ENCODE assay signal across 10 mouse cellular contexts in genomic region chr8:11592296-11592695, GRCm38 (mm10). TPM values are rescaled to one million over a fixed set of nuclear protein-coding genes. Genes with fewer than 3 reads are reported as not detected.
DNase-seq lines count a peak whose midpoint lies in the region; ATAC-seq and TF ChIP-seq lines count a peak whose summit lies in the region.
"Had no signal": no experiment of that assay in that cellular context is flagged by ENCODE, and none has a peak within 500 bp of the region (broad histone marks: within the 10 kb centered on the region; RNA-seq: fewer than 3 reads in every experiment).

No protein-coding gene starts in this region.

- peak overlapping the region; percentile 40 for H3K4me2 ChIP-seq in liver, embryonic 12.5 days
- no peak overlapping the region for H3K4me2 ChIP-seq in hindbrain, postnatal 0 days (ENCODE audit: low read depth, low read length)
- H3K4me2 ChIP-seq: embryonic facial prominence, embryonic 12.5 days had no signal

- no peak for TF ChIP-seq CTCF in bone marrow macrophage, adult 2 months (IDR thresholded peaks at IDR 0.05; ENCODE audit: low read depth, low read length)
- no peak for TF ChIP-seq CTCF in hindbrain, postnatal 0 days (IDR thresholded peaks at IDR 0.05; ENCODE audit: low read depth)

- TF ChIP-seq POLR2A in bone marrow macrophage, adult 2 months (IDR thresholded peaks at IDR 0.05; ENCODE audit: borderline replicate concordance, low read depth, low read length): no peak

- H3K36me3 ChIP-seq in liver, embryonic 12.5 days: no peaks in the 10 kb centered on the region
- H3K36me3 ChIP-seq in hindbrain, postnatal 0 days (ENCODE audit: insufficient read depth, low read length): no peaks in the 10 kb centered on the region
- H3K36me3 ChIP-seq in forebrain, embryonic 10.5 days (replicated peaks): no peaks in the 10 kb centered on the region
- H3K36me3 ChIP-seq: embryonic facial prominence, embryonic 12.5 days had no signal

- peak; percentile 16 for DNase-seq in embryo, embryonic 11 days
- DNase-seq in embryo, embryonic 10 days (ENCODE audit: low spot score): no peak
- DNase-seq in 416B (ENCODE audit: low read depth): peak; percentile 87
- DNase-seq in hindbrain, postnatal 0 days (ENCODE audit: low spot score): no peak
- no peak for DNase-seq in forebrain, embryonic 10.5 days (ENCODE audit: extremely low spot score, low spot score)
- DNase-seq in right cerebral cortex, postnatal 25 days: no peak

- H3K4me3 ChIP-seq in bone marrow macrophage, adult 2 months (ENCODE audit: insufficient read depth, low read length): peak overlapping the region; percentile 6; the same call in 1 of the 2 replicates
- no peak overlapping the region for H3K4me3 ChIP-seq in liver, embryonic 12.5 days
- no peak overlapping the region for H3K4me3 ChIP-seq in hindbrain, postnatal 0 days (ENCODE audit: low read length)
- H3K4me3 ChIP-seq in forebrain, embryonic 10.5 days: no peak overlapping the region
- H3K4me3 ChIP-seq: embryonic facial prominence, embryonic 12.5 days had no signal

- H3K27me3 ChIP-seq in liver, embryonic 12.5 days (replicated peaks): no peaks in the 10 kb centered on the region
- no peaks in the 10 kb centered on the region for H3K27me3 ChIP-seq in hindbrain, postnatal 0 days (ENCODE audit: insufficient read depth, low read length)
- no peaks in the 10 kb centered on the region for H3K27me3 ChIP-seq in forebrain, embryonic 10.5 days (ENCODE audit: poor library complexity, severe bottlenecking)
- H3K27me3 ChIP-seq: embryonic facial prominence, embryonic 12.5 days had no signal

- H3K4me1 ChIP-seq in bone marrow macrophage, adult 2 months (ENCODE audit: control insufficient read depth, insufficient read depth, low read length): peaks cover 3% of the 10 kb centered on the region
- peaks cover 13% of the 10 kb centered on the region for H3K4me1 ChIP-seq in liver, embryonic 12.5 days
- no peaks in the 10 kb centered on the region for H3K4me1 ChIP-seq in hindbrain, postnatal 0 days (ENCODE audit: insufficient read depth, low read length)
- 0 out of 2 replicates have a peak, but pooled peaks cover 7% of the 10 kb centered on the region for H3K4me1 ChIP-seq in forebrain, embryonic 10.5 days

- no peaks in the 10 kb centered on the region for H3K9me3 ChIP-seq in liver, embryonic 12.5 days (replicated peaks)
- no peaks in the 10 kb centered on the region for H3K9me3 ChIP-seq in hindbrain, postnatal 0 days (ENCODE audit: low read length)
- no peaks in the 10 kb centered on the region for H3K9me3 ChIP-seq in forebrain, embryonic 10.5 days
- H3K9me3 ChIP-seq: embryonic facial prominence, embryonic 12.5 days had no signal

- H3K9ac ChIP-seq in liver, embryonic 12.5 days: no peak overlapping the region
- no peak overlapping the region for H3K9ac ChIP-seq in hindbrain, postnatal 0 days (replicated peaks; ENCODE audit: low read length)
- H3K9ac ChIP-seq: embryonic facial prominence, embryonic 12.5 days had no signal

- ATAC-seq in liver, embryonic 12.5 days: peak; percentile 64
- no peak for ATAC-seq in hindbrain, postnatal 0 days

- H3K27ac ChIP-seq in bone marrow macrophage, adult 2 months (ENCODE audit: insufficient read depth, low read depth, low read length): no peak overlapping the region
- no peak overlapping the region for H3K27ac ChIP-seq in liver, embryonic 12.5 days
- no peak overlapping the region for H3K27ac ChIP-seq in hindbrain, postnatal 0 days
- H3K27ac ChIP-seq in forebrain, embryonic 10.5 days: no peak overlapping the region
- H3K27ac ChIP-seq: embryonic facial prominence, embryonic 12.5 days; kidney, postnatal 0 days had no signal

- WGBS in liver, embryonic 12.5 days (ENCODE audit: insufficient replicate concordance): 20% methylated on average over 13 of the region's 13 CpGs
- 49% methylated on average over 13 of the region's 13 CpGs for WGBS in hindbrain, postnatal 0 days
- WGBS in forebrain, embryonic 10.5 days: 57% methylated on average over 13 of the region's 13 CpGs

RNA-seq across cellular contexts. Expression of gene Ing1, which starts 36.9 kb away (rescaled TPM):
- 52.6 and 59.4 TPM in 2 replicates for polyA plus RNA-seq in bone marrow macrophage, adult 2 months (2012; ENCODE audit: insufficient read depth, insufficient read length, missing spikeins)
- polyA plus RNA-seq in liver, embryonic 12.5 days (2016; fragmentation: Nextera tagmentation; extraction: Ambion mirVana): 21.6 and 22.8 TPM in 2 replicates
- 12.5 and 19.0 TPM in 2 replicates for total RNA-seq in hindbrain, postnatal 0 days (2014; rRNA removed)
- 36.7 and 38.3 TPM in 2 replicates for polyA plus RNA-seq in hindbrain, postnatal 0 days (2015; fragmentation: Nextera tagmentation; extraction: Ambion mirVana)
- 29.5 and 29.9 TPM in 2 replicates for polyA plus RNA-seq in forebrain, embryonic 10.5 days (2016; fragmentation: Nextera tagmentation; extraction: Ambion mirVana)

RNA-seq across cellular contexts. Expression of gene Cars2, which starts 41.7 kb away (rescaled TPM):
- 19.5 and 27.3 TPM in 2 replicates for polyA plus RNA-seq in bone marrow macrophage, adult 2 months (2012; ENCODE audit: insufficient read depth, insufficient read length, missing spikeins)
- polyA plus RNA-seq in liver, embryonic 12.5 days (2016; fragmentation: Nextera tagmentation; extraction: Ambion mirVana): 20.9 and 22.2 TPM in 2 replicates
- 42.6 and 58.0 TPM in 2 replicates for total RNA-seq in hindbrain, postnatal 0 days (2014; rRNA removed)
- 19.3 and 20.7 TPM in 2 replicates for polyA plus RNA-seq in hindbrain, postnatal 0 days (2015; fragmentation: Nextera tagmentation; extraction: Ambion mirVana)
- 17.8 and 19.4 TPM in 2 replicates for polyA plus RNA-seq in forebrain, embryonic 10.5 days (2016; fragmentation: Nextera tagmentation; extraction: Ambion mirVana)

RNA-seq across cellular contexts. Expression of gene Ankrd10, which starts 43.3 kb away (rescaled TPM):
- polyA plus RNA-seq in bone marrow macrophage, adult 2 months (2012; ENCODE audit: insufficient read depth, insufficient read length, missing spikeins): 23.0 and 25.8 TPM in 2 replicates
- 47.5 and 48.1 TPM in 2 replicates for polyA plus RNA-seq in liver, embryonic 12.5 days (2016; fragmentation: Nextera tagmentation; extraction: Ambion mirVana)
- 108 and 127 TPM in 2 replicates for total RNA-seq in hindbrain, postnatal 0 days (2014; rRNA removed)
- 62.6 and 66.2 TPM in 2 replicates for polyA plus RNA-seq in hindbrain, postnatal 0 days (2015; fragmentation: Nextera tagmentation; extraction: Ambion mirVana)
- 127 and 129 TPM in 2 replicates for polyA plus RNA-seq in forebrain, embryonic 10.5 days (2016; fragmentation: Nextera tagmentation; extraction: Ambion mirVana)

Comparison
In these comparisons a context has a peak if more than half of its experiments do, and no peak if none do; other contexts are left out.
1. DNase-seq: peak in embryo, embryonic 11 days (single experiment) and 416B (single experiment); none in embryo, embryonic 10 days (single experiment), hindbrain, postnatal 0 days (single experiment), forebrain, embryonic 10.5 days (single experiment) and right cerebral cortex, postnatal 25 days (single experiment).